Mouse (Mus musculus) MEL (cell line): ENCODE data around the gene Cep41. TPM values are rescaled to one million over a fixed set of nuclear protein-coding genes. Genes with fewer than 3 reads are reported as not detected.

ENCODE experiments used
- DNase-seq: peaks from one replicate; pipeline ENCODE4 v3.0.0; 2011; ENCODE audit warnings: low read depth, low spot score
- H3K27ac ChIP-seq: 2 replicates; pipeline ENCODE4 v1.5.1; 2012; ENCODE audit warnings: low read depth, mild to moderate bottlenecking, control low read depth, low read length, moderate library complexity; ENCODE audit not compliant: control insufficient read depth
- H3K27me3 ChIP-seq, 2 experiments: fragments of 150-350 bp in 1 of 2; sonication (generic) in 1 of 2; 2 replicates each; pipeline ENCODE4 v1.6.1; 2012; ENCODE audit warnings: low read length in 2 of 2, mild to moderate bottlenecking in 2 of 2, improper control_type of control experiment in 1 of 2, moderate library complexity in 1 of 2; ENCODE audit not compliant: insufficient read depth in 2 of 2, control insufficient read depth in 1 of 2
- H3K36me3 ChIP-seq, 2 experiments: 2 replicates each; pipeline ENCODE4 v1.6.1; 2012 to 2014; ENCODE audit warnings: low read length in 2 of 2, improper control_type of control experiment in 1 of 2, inconsistent platforms in 1 of 2, mild to moderate bottlenecking in 1 of 2; ENCODE audit not compliant: insufficient read depth in 2 of 2, control insufficient read depth in 1 of 2
- H3K4me1 ChIP-seq, 2 experiments: fragments of 150-350 bp in 1 of 2; sonication (generic) in 1 of 2; 2 replicates each; pipeline ENCODE4 v1.6.1; 2012; ENCODE audit warnings: low read length in 2 of 2, improper control_type of control experiment in 1 of 2, mild to moderate bottlenecking in 1 of 2; ENCODE audit not compliant: insufficient read depth in 2 of 2, control insufficient read depth in 1 of 2
- H3K4me3 ChIP-seq, 2 experiments: fragments of 150-350 bp in 1 of 2; sonication (generic) in 1 of 2; 2 replicates each; pipeline ENCODE4 v1.5.1; 2012; ENCODE audit warnings: low read depth in 2 of 2, low read length in 2 of 2, mild to moderate bottlenecking in 2 of 2, moderate library complexity in 2 of 2, control low read depth in 1 of 2, improper control_type of control experiment in 1 of 2; ENCODE audit not compliant: control insufficient read depth in 1 of 2, insufficient read depth in 1 of 2
- H3K79me2 ChIP-seq: 2 replicates; pipeline ENCODE4 v1.6.1; 2012; ENCODE audit warnings: mild to moderate bottlenecking, low read length, moderate library complexity; ENCODE audit not compliant: control insufficient read depth, poor library complexity, insufficient read depth
- H3K9ac ChIP-seq: 2 replicates; pipeline ENCODE4 v1.6.1; 2012; ENCODE audit warnings: low read depth, mild to moderate bottlenecking, control low read depth, low read length, moderate library complexity; ENCODE audit not compliant: control insufficient read depth, poor library complexity, severe bottlenecking
- H3K9me3 ChIP-seq: fragments of 150-350 bp; sonication (generic); replicated peaks from 2 replicates; pipeline ENCODE4 v1.6.1; 2012; ENCODE audit warnings: mild to moderate bottlenecking, low read length, improper control_type of control experiment, moderate library complexity; ENCODE audit not compliant: insufficient read depth
- CHD1 ChIP-seq: IDR thresholded peaks from 2 replicates; pipeline ENCODE4 v1.6.1; 2012; ENCODE audit warnings: low read depth, mild to moderate bottlenecking, inconsistent platforms, low read length, improper control_type of control experiment
- CTCF ChIP-seq, 3 experiments: IDR thresholded peaks in 2 of 3; conservative IDR thresholded peaks in 1 of 3; 2 replicates each; pipeline ENCODE4 v1.5.1; 2011 to 2012; ENCODE audit warnings: low read length in 3 of 3, low read depth in 2 of 3, mild to moderate bottlenecking in 2 of 3, improper control_type of control experiment in 1 of 3, inconsistent platforms in 1 of 3, mixed read lengths in 1 of 3, moderate library complexity in 1 of 3; ENCODE audit not compliant: control insufficient read depth in 1 of 3, insufficient read depth in 1 of 3, poor library complexity in 1 of 3, severe bottlenecking in 1 of 3
- E2F4 ChIP-seq: IDR thresholded peaks from 2 replicates; pipeline ENCODE4 v1.6.1; 2011; ENCODE audit warnings: low read depth, low read length, improper control_type of control experiment, borderline replicate concordance
- ETS1 ChIP-seq: IDR thresholded peaks from 2 replicates; pipeline ENCODE4 v1.6.1; 2012; ENCODE audit warnings: low read depth, mild to moderate bottlenecking, inconsistent platforms, low read length, improper control_type of control experiment, moderate library complexity
- GATA1 ChIP-seq: IDR thresholded peaks from 2 replicates; pipeline ENCODE4 v1.6.1; 2011; ENCODE audit warnings: low read depth, low read length, improper control_type of control experiment
- HCFC1 ChIP-seq: IDR thresholded peaks from 2 replicates; pipeline ENCODE4 v1.6.1; 2012; ENCODE audit warnings: low read depth, mild to moderate bottlenecking, inconsistent platforms, low read length, improper control_type of control experiment, moderate library complexity
- JUND ChIP-seq: IDR thresholded peaks from 2 replicates; pipeline ENCODE4 v1.6.1; 2011; ENCODE audit warnings: low read depth, mild to moderate bottlenecking, improper control_type of control experiment, low read length
- KAT2A ChIP-seq: conservative IDR thresholded peaks from 2 replicates; pipeline ENCODE4 v1.6.1; 2012; ENCODE audit warnings: low read depth, low read length, improper control_type of control experiment, inconsistent platforms
- MAFK ChIP-seq: IDR thresholded peaks from 2 replicates; pipeline ENCODE4 v1.6.1; 2011; ENCODE audit warnings: low read depth, mild to moderate bottlenecking, low read length, improper control_type of control experiment, borderline replicate concordance
- MAZ ChIP-seq: IDR thresholded peaks from 2 replicates; pipeline ENCODE4 v1.6.1; 2012; ENCODE audit warnings: low read depth, mild to moderate bottlenecking, inconsistent platforms, low read length, improper control_type of control experiment
- MYC ChIP-seq: IDR thresholded peaks from 2 replicates; pipeline ENCODE4 v1.6.1; 2011; ENCODE audit warnings: low read depth, mild to moderate bottlenecking, low read length, improper control_type of control experiment, moderate library complexity
- NELFE ChIP-seq: IDR thresholded peaks from 2 replicates; pipeline ENCODE4 v1.6.1; 2011; ENCODE audit warnings: low read depth, low read length, improper control_type of control experiment
- POLR2AphosphoS2 ChIP-seq: IDR thresholded peaks from 2 replicates; pipeline ENCODE4 v1.6.1; 2011; ENCODE audit warnings: low read length, improper control_type of control experiment
- POLR2AphosphoS5 ChIP-seq: IDR thresholded peaks from 2 replicates; pipeline ENCODE4 v1.6.1; 2012; ENCODE audit warnings: low read depth, borderline replicate concordance, mild to moderate bottlenecking, inconsistent platforms, low read length, moderate library complexity, mixed read lengths
- RAD21 ChIP-seq: IDR thresholded peaks from 2 replicates; pipeline ENCODE4 v1.6.1; 2011; ENCODE audit warnings: mild to moderate bottlenecking, low read depth, low read length, improper control_type of control experiment
- SIN3A ChIP-seq: IDR thresholded peaks from 2 replicates; pipeline ENCODE4 v1.6.1; 2012; ENCODE audit warnings: low read length, improper control_type of control experiment, inconsistent platforms
- TAL1 ChIP-seq: IDR thresholded peaks from 2 replicates; pipeline ENCODE4 v1.6.1; 2012; ENCODE audit warnings: mild to moderate bottlenecking, inconsistent platforms, low read length, moderate library complexity, mixed read lengths
- TBP ChIP-seq: IDR thresholded peaks from 2 replicates; pipeline ENCODE4 v1.8.0; 2011; ENCODE audit warnings: low read depth, low read length, improper control_type of control experiment
- UBTF ChIP-seq: IDR thresholded peaks from 2 replicates; pipeline ENCODE4 v1.6.1; 2012; ENCODE audit warnings: low read depth, mild to moderate bottlenecking, inconsistent platforms, low read length, improper control_type of control experiment, moderate library complexity, borderline replicate concordance; ENCODE audit not compliant: insufficient read depth
- USF1 ChIP-seq: IDR thresholded peaks from 2 replicates; pipeline ENCODE4 v1.6.1; 2014; ENCODE audit warnings: low read depth, mild to moderate bottlenecking, inconsistent platforms, low read length, improper control_type of control experiment, moderate library complexity
- USF2 ChIP-seq, 2 experiments: IDR thresholded peaks; 2 replicates each; pipeline ENCODE4 v1.6.1; 2011 to 2012; ENCODE audit warnings: improper control_type of control experiment in 2 of 2, low read length in 2 of 2, borderline replicate concordance in 1 of 2, inconsistent platforms in 1 of 2, low read depth in 1 of 2, mild to moderate bottlenecking in 1 of 2; ENCODE audit not compliant: insufficient read depth in 1 of 2
- polyA plus RNA-seq, 2 experiments: library from polyadenylated mRNA; stranded (reverse) in 1 of 2; unstranded in 1 of 2; fragments of >175 nt in 1 of 2; fragments of >200 nt in 1 of 2; gene quantifications; 2 replicates each; pipeline versions ENCODE4 v1.2.1 to v1.2.4; 2012; ENCODE audit warnings: low replicate concordance in 2 of 2, low read depth in 1 of 2; ENCODE audit not compliant: insufficient read length in 2 of 2, insufficient read depth in 1 of 2, missing spikeins in 1 of 2
- total RNA-seq: library from RNA; depleted of rRNA; stranded (reverse); fragments of 300-350 nt; gene quantifications from 2 replicates; pipeline ENCODE4 v1.2.3, GENCODE M21; 2012

Cep41 gene
- total and polyA plus RNA-seq, 3 experiments: 9.8 to 12.0 TPM; not detected in 1

GRCm38 (mm10) chr6:30636186-30636842, 57.2 kb downstream of the Cep41 start:
- no peaks in the 10 kb centered on the region for H3K79me2 ChIP-seq
- no peaks in the 10 kb centered on the region for H3K27me3 ChIP-seq
- no peak overlapping the region for H3K4me3 ChIP-seq
- H3K4me1 ChIP-seq: peaks cover 7 to 14% of the 10 kb centered on the region in 2 experiments
- no peak overlapping the region for H3K27ac ChIP-seq
- DNase-seq: no peak
- TF ChIP-seq ETS1 (no peak), E2F4 (no peak), SIN3A (no peak), TAL1 (no peak), POLR2AphosphoS5 (no peak), MYC (no peak), KAT2A (no peak), USF2 (IDR thresholded peaks at IDR 0.05; ENCODE audit: borderline replicate concordance in 1 of 2, insufficient read depth in 1 of 2, low read depth in 1 of 2, low read length in 2 of 2) (no peak), CTCF (IDR thresholded peaks at IDR 0.05 in 2 of 3, conservative IDR thresholded peaks at IDR 0.05 in 1 of 3; ENCODE audit: control insufficient read depth in 1 of 3, insufficient read depth in 1 of 3, low read depth in 2 of 3, low read length in 3 of 3, poor library complexity in 1 of 3, severe bottlenecking in 1 of 3) (no peak), RAD21 (no peak), USF1 (no peak), POLR2AphosphoS2 (no peak), MAFK (no peak), JUND (no peak), MAZ (no peak), NELFE (no peak)
- no peaks in the 10 kb centered on the region for H3K9me3 ChIP-seq
- H3K36me3 ChIP-seq: peaks cover 0 to 4% of the 10 kb centered on the region in 2 experiments; a peak in 2 of 4 replicates
- H3K9ac ChIP-seq: no peak overlapping the region

- Histone ChIP-seq H3K27me3 (no peaks in the 10 kb centered on the region), H3K4me3 (no peak overlapping the region), H3K27ac (no peak overlapping the region), H3K4me1 (peaks cover 7 to 14% of the 10 kb centered on the region in 2 experiments), H3K36me3 (peaks cover 0 to 4% of the 10 kb centered on the region in 2 experiments; a peak in 2 of 4 replicates), H3K9me3 (no peaks in the 10 kb centered on the region), H3K79me2 (no peaks in the 10 kb centered on the region), H3K9ac (no peak overlapping the region)
- no peak for DNase-seq
- TF ChIP-seq HCFC1 (no peak), TBP (no peak), CHD1 (no peak), CTCF (IDR thresholded peaks at IDR 0.05 in 2 of 3, conservative IDR thresholded peaks at IDR 0.05 in 1 of 3; ENCODE audit: control insufficient read depth in 1 of 3, insufficient read depth in 1 of 3, low read depth in 2 of 3, low read length in 3 of 3, poor library complexity in 1 of 3, severe bottlenecking in 1 of 3) (no peak), GATA1 (no peak), UBTF (no peak)
Observed at GRCm38 (mm10) chr6:30635361-30635862, 58.1 kb downstream of the Cep41 start.
